Mouse (Mus musculus): ENCODE data around the gene Id3.

DNA sequence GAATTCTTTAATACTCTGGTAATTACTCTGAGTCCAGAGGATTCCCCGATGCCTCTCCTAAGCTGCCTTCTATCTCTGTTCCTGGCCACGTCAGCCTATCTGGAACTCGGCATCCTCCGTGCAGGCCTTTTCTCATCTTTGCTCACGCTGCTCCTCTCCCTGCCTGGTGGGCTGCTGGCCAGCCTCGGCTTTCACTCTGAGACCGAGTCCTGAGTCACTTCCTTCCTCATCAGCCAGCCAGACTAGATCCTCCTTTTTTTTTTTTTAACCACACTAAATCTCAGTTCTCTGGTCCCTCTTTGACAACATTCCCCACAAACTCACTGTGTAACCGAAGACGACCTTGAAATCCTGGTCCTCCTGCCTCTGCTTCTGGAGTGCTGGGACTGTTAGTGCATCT, 42.1 kb downstream of the Id3 start:
- no peak for TF ChIP-seq CTCF (IDR thresholded peaks at IDR 0.05; ENCODE audit: low read depth)
- TF ChIP-seq EP300 (optimal IDR thresholded peaks at IDR 0.05) = no peak

Data from stomach, postnatal 0 days (tissue).